Mouse (Mus musculus): Measurements from ENCODE around the gene Gm11037. TPM values are rescaled to one million over a fixed set of nuclear protein-coding genes. Genes with fewer than 3 reads are reported as not detected.
"Not testable (repeated sequence)": the region's sequence is repeated elsewhere in the genome, so short reads cannot be mapped to it uniquely, and the experiment has no call there.

The Gm11037 gene
- polyA plus RNA-seq, 1 experiment from 2014 or later, result not detected

GRCm38 (mm10) chr2:131093577-131093976, 39.7 kb upstream of the Gm11037 start:
- ATAC-seq (ENCODE audit: low FRiP score, low TSS enrichment) (no peak), DNase-seq (ENCODE audit: low spot score) (no peak)
- Histone ChIP-seq H3K27me3 (ENCODE audit: control insufficient read depth, insufficient read depth, low read length) (no peaks in the 10 kb centered on the region), H3K9ac (ENCODE audit: low read length) (no peak overlapping the region), H3K4me3 (ENCODE audit: low read depth, low read length) (no peak overlapping the region), H3K4me1 (replicated peaks; ENCODE audit: control insufficient read depth, insufficient read depth) (0 out of 2 replicates have a peak, but pooled peaks cover 4% of the 10 kb centered on the region), H3K36me3 (ENCODE audit: control insufficient read depth, insufficient read depth, low read length) (no peaks in the 10 kb centered on the region), H3K27ac (replicated peaks) (no peak overlapping the region), H3K9me3 (ENCODE audit: control insufficient read depth, low read length) (no peaks in the 10 kb centered on the region), H3K4me2 (replicated peaks; ENCODE audit: low read depth) (no peak overlapping the region)
- no peak for TF ChIP-seq CTCF (IDR thresholded peaks at IDR 0.05; ENCODE audit: low read depth)
- no peak for TF ChIP-seq EP300 (optimal IDR thresholded peaks at IDR 0.05)
- WGBS, result 90% methylated on average over 5 of the region's 5 CpGs

GRCm38 (mm10) chr2:131094823-131095222, 38.5 kb upstream of the Gm11037 start:
- TF ChIP-seq CTCF (IDR thresholded peaks at IDR 0.05; ENCODE audit: low read depth) (peak; percentile 95), EP300 (optimal IDR thresholded peaks at IDR 0.05) (no peak)
- H3K4me2 ChIP-seq (replicated peaks; ENCODE audit: low read depth), result no peak overlapping the region
- no peaks in the 10 kb centered on the region for H3K36me3 ChIP-seq (ENCODE audit: control insufficient read depth, insufficient read depth, low read length)
- DNase-seq (ENCODE audit: low spot score) (peak; percentile 83), ATAC-seq (ENCODE audit: low FRiP score, low TSS enrichment) (peak; percentile 44; the same call in 1 of the 2 replicates)
- H3K27me3 ChIP-seq (ENCODE audit: control insufficient read depth, insufficient read depth, low read length), result no peaks in the 10 kb centered on the region
- 0 out of 2 replicates have a peak, but pooled peaks cover 4% of the 10 kb centered on the region for H3K4me1 ChIP-seq (replicated peaks; ENCODE audit: control insufficient read depth, insufficient read depth)
- H3K4me3 ChIP-seq (ENCODE audit: low read depth, low read length), result no peak overlapping the region
- H3K9ac ChIP-seq (ENCODE audit: low read length), result no peak overlapping the region
- no peak overlapping the region for H3K27ac ChIP-seq (replicated peaks)
- 0% methylated on average over 1 of the region's 1 CpGs for WGBS
- H3K9me3 ChIP-seq (ENCODE audit: control insufficient read depth, low read length), result no peaks in the 10 kb centered on the region

DNA sequence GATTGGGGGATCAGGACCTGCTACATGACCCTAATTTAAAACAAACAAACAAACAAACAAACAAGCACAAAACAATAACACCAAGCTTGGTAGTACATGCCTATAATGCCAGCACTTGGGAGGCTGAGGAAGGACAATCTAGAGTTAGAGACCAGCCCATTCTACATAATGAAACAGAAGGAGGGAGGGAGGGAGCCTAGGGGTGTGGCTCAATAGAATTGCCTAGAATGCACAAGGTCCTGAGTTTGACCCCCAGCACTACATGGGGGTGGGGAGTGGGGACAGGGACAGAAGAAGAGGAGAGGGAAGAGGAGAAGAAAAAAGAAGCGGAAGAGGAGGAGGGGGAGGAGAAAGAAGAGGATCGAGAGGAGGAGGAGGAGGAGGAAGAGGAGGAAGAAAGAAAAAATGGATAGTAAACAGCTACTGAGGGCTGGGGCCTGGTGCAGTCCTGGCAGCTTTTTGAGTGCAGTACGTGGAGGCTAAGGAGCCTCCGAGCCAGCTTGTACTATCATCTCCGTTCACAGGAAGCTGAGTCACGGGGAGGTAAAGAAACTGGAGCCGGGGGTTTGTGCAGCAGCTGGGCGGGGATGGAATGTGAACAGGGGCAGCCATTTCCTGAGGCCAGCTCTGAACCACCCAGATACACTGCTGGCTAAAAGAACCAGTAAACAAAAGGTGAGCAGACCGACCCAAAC, 37.0 kb upstream of the Gm11037 start:
- 0 out of 2 replicates have a peak, but pooled peaks cover 4% of the 10 kb centered on the region for H3K4me1 ChIP-seq (replicated peaks; ENCODE audit: control insufficient read depth, insufficient read depth)
- no peaks in the 10 kb centered on the region for H3K9me3 ChIP-seq (ENCODE audit: control insufficient read depth, low read length)
- TF ChIP-seq CTCF (IDR thresholded peaks at IDR 0.05; ENCODE audit: low read depth) (no peak), EP300 (optimal IDR thresholded peaks at IDR 0.05) (no peak)
- H3K36me3 ChIP-seq (ENCODE audit: control insufficient read depth, insufficient read depth, low read length), result no peaks in the 10 kb centered on the region
- H3K27ac ChIP-seq (replicated peaks), result peak overlapping the region; percentile 79
- DNase-seq (ENCODE audit: low spot score), result peak; percentile 71
- no peaks in the 10 kb centered on the region for H3K27me3 ChIP-seq (ENCODE audit: control insufficient read depth, insufficient read depth, low read length)
- ATAC-seq (ENCODE audit: low FRiP score, low TSS enrichment), result peak; percentile 88
- peak overlapping the region; percentile 27; the same call in 1 of the 2 replicates for H3K9ac ChIP-seq (ENCODE audit: low read length)
- no peak overlapping the region for H3K4me3 ChIP-seq (ENCODE audit: low read depth, low read length)
- H3K4me2 ChIP-seq (replicated peaks; ENCODE audit: low read depth), result peak overlapping the region; percentile 29; the same call in 1 of the 2 replicates
- WGBS, result 4% methylated on average over 9 of the region's 9 CpGs

DNA sequence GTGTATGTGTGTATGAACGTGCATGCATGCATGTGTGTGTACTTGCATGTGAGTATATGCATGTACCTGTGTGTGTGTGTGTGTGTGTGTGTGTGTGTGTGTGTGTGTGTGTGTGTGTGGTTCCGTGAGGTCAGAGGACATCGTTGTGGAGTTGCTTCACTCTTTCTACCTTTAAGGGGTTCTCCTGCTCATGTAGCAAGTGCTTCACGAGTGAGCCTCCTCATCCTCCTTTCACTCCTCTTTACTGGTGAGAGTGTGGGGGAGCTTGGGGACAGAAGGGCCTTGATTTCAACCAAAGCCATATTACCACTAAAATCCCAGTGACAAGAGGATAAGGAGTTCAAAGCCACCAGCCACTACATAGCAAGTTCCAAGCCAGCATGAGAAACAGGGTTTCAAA, 36.2 kb upstream of the Gm11037 start:
- no peak overlapping the region for H3K4me2 ChIP-seq (replicated peaks; ENCODE audit: low read depth)

GRCm38 (mm10) chr2:131101530-131101929, 31.8 kb upstream of the Gm11037 start:
- Histone ChIP-seq H3K27ac (replicated peaks) (no peak overlapping the region), H3K27me3 (ENCODE audit: control insufficient read depth, insufficient read depth, low read length) (no peaks in the 10 kb centered on the region), H3K36me3 (ENCODE audit: control insufficient read depth, insufficient read depth, low read length) (no peaks in the 10 kb centered on the region), H3K4me1 (replicated peaks; ENCODE audit: control insufficient read depth, insufficient read depth) (no peaks in the 10 kb centered on the region), H3K4me2 (replicated peaks; ENCODE audit: low read depth) (no peak overlapping the region), H3K4me3 (ENCODE audit: low read depth, low read length) (no peak overlapping the region), H3K9ac (ENCODE audit: low read length) (no peak overlapping the region), H3K9me3 (ENCODE audit: control insufficient read depth, low read length) (no peaks in the 10 kb centered on the region)
- DNase-seq (ENCODE audit: low spot score) (no peak), ATAC-seq (ENCODE audit: low FRiP score, low TSS enrichment) (no peak)
- TF ChIP-seq CTCF (IDR thresholded peaks at IDR 0.05; ENCODE audit: low read depth) (no peak), EP300 (optimal IDR thresholded peaks at IDR 0.05) (no peak)
- WGBS, result 65% methylated on average over 3 of the region's 3 CpGs

More for the DNA sequence above, 36.2 kb upstream of the Gm11037 start:
- H3K27me3 ChIP-seq (ENCODE audit: control insufficient read depth, insufficient read depth, low read length), result no peaks in the 10 kb centered on the region
- H3K9me3 ChIP-seq (ENCODE audit: control insufficient read depth, low read length), result no peaks in the 10 kb centered on the region
- H3K4me1 ChIP-seq (replicated peaks; ENCODE audit: control insufficient read depth, insufficient read depth), result 0 out of 2 replicates have a peak, but pooled peaks cover 4% of the 10 kb centered on the region
- no peak for ATAC-seq (ENCODE audit: low FRiP score, low TSS enrichment)
- no peak for DNase-seq (ENCODE audit: low spot score)
- H3K36me3 ChIP-seq (ENCODE audit: control insufficient read depth, insufficient read depth, low read length), result no peaks in the 10 kb centered on the region
- TF ChIP-seq EP300 (optimal IDR thresholded peaks at IDR 0.05), result no peak
- no peak for TF ChIP-seq CTCF (IDR thresholded peaks at IDR 0.05; ENCODE audit: low read depth)
- 73% methylated on average over 4 of the region's 4 CpGs for WGBS
- no peak overlapping the region for H3K4me3 ChIP-seq (ENCODE audit: low read depth, low read length)
- no peak overlapping the region for H3K27ac ChIP-seq (replicated peaks)
- H3K9ac ChIP-seq (ENCODE audit: low read length), result no peak overlapping the region

DNA sequence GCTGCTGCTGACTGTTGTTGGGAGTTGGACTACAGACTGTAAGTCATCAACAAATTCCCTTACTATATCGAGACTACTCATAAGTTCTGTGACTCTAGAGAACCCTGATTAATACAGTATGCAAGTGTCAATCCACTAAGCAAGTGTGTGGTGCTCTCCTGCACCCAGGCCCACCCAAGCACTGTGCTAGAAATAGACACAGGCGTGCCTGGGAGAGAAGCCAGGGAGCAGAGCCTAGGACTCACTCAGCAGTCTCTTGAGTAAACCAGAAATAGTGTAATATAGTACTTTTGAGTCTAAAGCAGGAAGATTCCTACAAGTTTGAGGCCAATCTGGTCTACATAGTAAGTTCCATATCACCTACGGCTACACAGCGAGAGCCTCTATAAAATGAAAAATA, 29.3 kb upstream of the Gm11037 start:
- Histone ChIP-seq H3K4me2 (replicated peaks; ENCODE audit: low read depth) (no peak overlapping the region), H3K9ac (ENCODE audit: low read length) (no peak overlapping the region), H3K36me3 (ENCODE audit: control insufficient read depth, insufficient read depth, low read length) (no peaks in the 10 kb centered on the region), H3K27me3 (ENCODE audit: control insufficient read depth, insufficient read depth, low read length) (no peaks in the 10 kb centered on the region), H3K27ac (replicated peaks) (0 out of 2 replicates have a peak overlapping the region, but pooled peaks have one; percentile 8), H3K9me3 (ENCODE audit: control insufficient read depth, low read length) (no peaks in the 10 kb centered on the region), H3K4me1 (replicated peaks; ENCODE audit: control insufficient read depth, insufficient read depth) (no peaks in the 10 kb centered on the region), H3K4me3 (ENCODE audit: low read depth, low read length) (no peak overlapping the region)
- WGBS, result 74% methylated on average over 4 of the region's 4 CpGs
- no peak for TF ChIP-seq CTCF (IDR thresholded peaks at IDR 0.05; ENCODE audit: low read depth)
- no peak for TF ChIP-seq EP300 (optimal IDR thresholded peaks at IDR 0.05)
- ATAC-seq (ENCODE audit: low FRiP score, low TSS enrichment) (no peak), DNase-seq (ENCODE audit: low spot score) (no peak)

DNA sequence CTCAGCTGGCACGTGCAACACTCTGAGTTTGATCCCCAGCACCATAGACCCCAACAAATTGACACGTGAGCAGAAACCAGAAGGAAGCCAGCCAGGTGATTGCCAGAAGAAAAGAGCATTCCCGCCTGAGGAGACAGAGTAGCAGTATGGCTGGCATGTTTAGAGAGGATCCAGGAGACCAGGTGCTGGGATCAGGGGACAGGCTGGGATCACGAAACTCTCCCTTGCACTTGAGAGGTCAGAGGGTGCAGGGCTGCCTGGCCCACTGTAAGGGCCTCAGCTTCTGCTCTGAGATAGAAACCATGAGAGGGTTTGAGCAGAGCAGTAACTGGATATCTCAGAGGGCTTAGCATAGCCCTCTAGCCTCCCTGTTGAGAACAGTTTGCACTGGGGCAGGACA, 28.2 kb upstream of the Gm11037 start:
- 68% methylated on average over 4 of the region's 4 CpGs for WGBS
- not testable (repeated sequence) for ATAC-seq (ENCODE audit: low FRiP score, low TSS enrichment); H3K36me3 ChIP-seq (ENCODE audit: control insufficient read depth, insufficient read depth, low read length); H3K4me2 ChIP-seq (replicated peaks; ENCODE audit: low read depth); H3K27ac ChIP-seq (replicated peaks); H3K9ac ChIP-seq (ENCODE audit: low read length); H3K9me3 ChIP-seq (ENCODE audit: control insufficient read depth, low read length); H3K4me3 ChIP-seq (ENCODE audit: low read depth, low read length); H3K4me1 ChIP-seq (replicated peaks; ENCODE audit: control insufficient read depth, insufficient read depth); DNase-seq (ENCODE audit: low spot score); H3K27me3 ChIP-seq (ENCODE audit: control insufficient read depth, insufficient read depth, low read length)
